Mouse (Mus musculus) kidney, embryonic 14.5 days (tissue): ENCODE measurements around the gene 2810004N23Rik. TPM values are rescaled to one million over a fixed set of nuclear protein-coding genes. Genes with fewer than 3 reads are reported as not detected.

Experiments
- ATAC-seq: fragments of 200-750 bp; cut with Nextera tagmentation; 2 replicates; pipeline ENCODE4 v1.8.0; 2017; ENCODE audit warnings: moderate number of reproducible peaks, mild to moderate bottlenecking, moderate TSS enrichment, moderate library complexity; ENCODE audit not compliant: low FRiP score, low TSS enrichment
- H3K27ac ChIP-seq: fragments of 300-500 bp; sonication (generic); 2 replicates; pipeline ENCODE4 v1.5.1; 2014; ENCODE audit warnings: low read depth, mild to moderate bottlenecking, low read length, moderate library complexity, mixed read lengths
- H3K27me3 ChIP-seq: fragments of 300-500 bp; sonication (generic); 2 replicates; pipeline ENCODE4 v1.6.1; 2014; ENCODE audit warnings: mild to moderate bottlenecking, low read length; ENCODE audit not compliant: control insufficient read depth, insufficient read depth
- H3K36me3 ChIP-seq: fragments of 300-500 bp; sonication (generic); 2 replicates; pipeline ENCODE4 v1.6.1; 2014; ENCODE audit warnings: low read length, mixed read lengths; ENCODE audit not compliant: control insufficient read depth, insufficient read depth
- H3K4me1 ChIP-seq: fragments of 300-500 bp; sonication (generic); 2 replicates; pipeline ENCODE4 v1.6.1; 2014; ENCODE audit warnings: low read length, mixed read lengths; ENCODE audit not compliant: control insufficient read depth, insufficient read depth
- H3K4me2 ChIP-seq: fragments of 300-500 bp; sonication (generic); replicated peaks from 2 replicates; pipeline ENCODE4 v1.6.1; 2014; ENCODE audit warnings: low read depth, mild to moderate bottlenecking, low read length
- H3K4me3 ChIP-seq: fragments of 300-500 bp; sonication (generic); 2 replicates; pipeline ENCODE4 v1.5.1; 2014; ENCODE audit warnings: mild to moderate bottlenecking, low read length
- H3K9ac ChIP-seq: fragments of 300-500 bp; sonication (generic); 2 replicates; pipeline ENCODE4 v1.6.1; 2014; ENCODE audit warnings: low read depth, mild to moderate bottlenecking, low read length, moderate library complexity
- H3K9me3 ChIP-seq: fragments of 300-500 bp; sonication (generic); 2 replicates; pipeline ENCODE4 v1.6.1; 2016; ENCODE audit warnings: low read length; ENCODE audit not compliant: control insufficient read depth
- WGBS: fragments of 180-500 bp; shearing (Covaris S2); extraction: QIAGEN DNeasy Blood & Tissue Kit; methylation state at CpG from one replicate; pipeline ENCODE4 v1.1.7; 2014; 5-methylcytosine and 5-hydroxymethylcytosine counted together
- polyA plus RNA-seq: library from polyadenylated mRNA; unstranded; fragments of >200 nt; fragmentation: Nextera tagmentation; extraction: Ambion mirVana; gene quantifications from 2 replicates; pipeline ENCODE4 v1.2.1, GENCODE M21; 2014

The 2810004N23Rik gene
- polyA plus RNA-seq, 1 experiment from 2014 or later: 47.5 TPM

- H3K4me2 ChIP-seq: peak overlapping the region; percentile 31; the same call in 1 of the 2 replicates
- H3K36me3 ChIP-seq: peaks cover 14% of the 10 kb centered on the region
- H3K27me3 ChIP-seq: no peaks in the 10 kb centered on the region
- H3K4me1 ChIP-seq: peaks cover 11% of the 10 kb centered on the region
- no peak overlapping the region for H3K9ac ChIP-seq
- no peak overlapping the region for H3K4me3 ChIP-seq
- no peak for ATAC-seq
- 0 out of 2 replicates have a peak overlapping the region, but pooled peaks have one; percentile 19 for H3K27ac ChIP-seq
- H3K9me3 ChIP-seq: no peaks in the 10 kb centered on the region
- 29% methylated on average over 15 of the region's 15 CpGs for WGBS
These were observed 29.3 kb downstream of the 2810004N23Rik start for GRCm38 (mm10) chr8:124833430-124834205.

GRCm38 (mm10) chr8:124831941-124832340 is 31.0 kb downstream of the 2810004N23Rik start:
- Histone ChIP-seq H3K36me3 (no peaks in the 10 kb centered on the region; the same call in 1 of the 2 replicates), H3K27me3 (no peaks in the 10 kb centered on the region), H3K27ac (no peak overlapping the region), H3K9ac (no peak overlapping the region), H3K4me1 (peaks cover 15% of the 10 kb centered on the region), H3K4me3 (no peak overlapping the region), H3K9me3 (no peaks in the 10 kb centered on the region), H3K4me2 (no peak overlapping the region)
- no peak for ATAC-seq
- WGBS: 91% methylated on average over 6 of the region's 6 CpGs

DNA sequence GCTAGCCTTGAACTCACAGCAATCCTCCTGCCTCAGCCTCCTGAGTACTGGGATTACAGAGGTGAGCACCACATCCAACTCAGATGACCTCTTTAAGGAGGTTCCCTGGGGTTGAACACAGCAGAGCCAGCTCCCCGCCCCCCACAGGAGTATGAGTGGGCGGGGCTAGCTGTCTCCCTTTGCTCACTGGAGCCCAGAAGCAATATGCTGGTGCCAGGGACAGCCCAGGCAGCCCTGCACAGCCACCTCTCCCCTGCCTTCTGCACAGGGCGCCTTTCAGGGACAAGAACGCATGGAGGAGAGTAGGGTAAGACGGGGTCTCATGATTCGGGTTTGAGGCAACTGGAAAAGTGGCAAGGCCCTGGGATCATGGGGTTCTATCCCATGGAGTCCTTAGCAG is 31.4 kb downstream of the 2810004N23Rik start:
- ATAC-seq: no peak
- H3K9ac ChIP-seq: no peak overlapping the region
- no peak overlapping the region for H3K4me2 ChIP-seq
- H3K36me3 ChIP-seq: no peaks in the 10 kb centered on the region
- H3K27me3 ChIP-seq: no peaks in the 10 kb centered on the region
- no peaks in the 10 kb centered on the region for H3K9me3 ChIP-seq
- H3K4me3 ChIP-seq: no peak overlapping the region
- WGBS: 88% methylated on average over 6 of the region's 6 CpGs
- peaks cover 19% of the 10 kb centered on the region for H3K4me1 ChIP-seq
- H3K27ac ChIP-seq: no peak overlapping the region

DNA sequence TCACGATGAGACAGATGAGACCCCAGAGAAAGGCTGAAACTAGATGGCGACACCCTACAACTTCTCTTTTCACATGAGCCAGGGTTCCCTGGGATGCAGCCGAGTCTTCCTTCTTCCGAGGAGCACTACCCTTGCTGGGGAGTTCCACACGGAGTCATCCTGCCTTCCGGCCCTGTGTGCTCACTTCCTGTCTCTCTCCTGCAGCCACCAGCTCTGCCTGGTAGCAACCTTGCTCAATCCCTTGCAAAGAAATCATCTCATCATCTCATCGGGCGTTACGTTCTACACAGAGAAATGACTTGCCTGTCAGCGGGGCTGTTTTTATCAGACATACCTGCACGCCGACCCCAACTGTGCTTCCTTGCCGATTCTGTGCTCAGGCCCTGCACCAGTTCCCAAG is 32.9 kb downstream of the 2810004N23Rik start:
- Histone ChIP-seq H3K27me3 (no peaks in the 10 kb centered on the region), H3K4me1 (peaks cover 21% of the 10 kb centered on the region), H3K9ac (no peak overlapping the region), H3K4me2 (no peak overlapping the region), H3K36me3 (no peaks in the 10 kb centered on the region), H3K27ac (no peak overlapping the region), H3K9me3 (no peaks in the 10 kb centered on the region), H3K4me3 (no peak overlapping the region)
- ATAC-seq: no peak
- WGBS: 79% methylated on average over 13 of the region's 13 CpGs

- Histone ChIP-seq H3K9me3 (no peaks in the 10 kb centered on the region), H3K4me2 (no peak overlapping the region), H3K4me3 (no peak overlapping the region), H3K27ac (no peak overlapping the region), H3K36me3 (no peaks in the 10 kb centered on the region), H3K4me1 (peaks cover 11% of the 10 kb centered on the region), H3K27me3 (no peaks in the 10 kb centered on the region), H3K9ac (no peak overlapping the region)
- WGBS: 86% methylated on average over 24 of the region's 24 CpGs
- no peak for ATAC-seq
These were observed 34.2 kb downstream of the 2810004N23Rik start for GRCm38 (mm10) chr8:124828561-124829240.

GRCm38 (mm10) chr8:124827387-124827786 is 35.5 kb downstream of the 2810004N23Rik start:
- Histone ChIP-seq H3K27me3 (no peaks in the 10 kb centered on the region), H3K4me2 (no peak overlapping the region), H3K9ac (no peak overlapping the region), H3K9me3 (no peaks in the 10 kb centered on the region), H3K4me3 (no peak overlapping the region), H3K4me1 (peaks cover 10% of the 10 kb centered on the region), H3K27ac (0 out of 2 replicates have a peak overlapping the region, but pooled peaks have one; percentile 8), H3K36me3 (no peaks in the 10 kb centered on the region)
- WGBS: 3% methylated on average over 5 of the region's 5 CpGs
- 0 out of 2 replicates have a peak, but pooled peaks have one; percentile 22 for ATAC-seq

GRCm38 (mm10) chr8:124826658-124827057 is 36.3 kb downstream of the 2810004N23Rik start:
- whole genome bisulfite sequencing: 10% methylated on average over 7 of the region's 7 CpGs
- no peak overlapping the region for H3K9ac ChIP-seq
- no peak overlapping the region for H3K4me2 ChIP-seq
- H3K4me1 ChIP-seq: peaks cover 10% of the 10 kb centered on the region
- 0 out of 2 replicates have a peak overlapping the region, but pooled peaks have one; percentile 8 for H3K27ac ChIP-seq
- H3K4me3 ChIP-seq: no peak overlapping the region
- no peaks in the 10 kb centered on the region for H3K27me3 ChIP-seq
- peak; percentile 78 for ATAC-seq
- no peaks in the 10 kb centered on the region for H3K9me3 ChIP-seq
- no peaks in the 10 kb centered on the region for H3K36me3 ChIP-seq

DNA sequence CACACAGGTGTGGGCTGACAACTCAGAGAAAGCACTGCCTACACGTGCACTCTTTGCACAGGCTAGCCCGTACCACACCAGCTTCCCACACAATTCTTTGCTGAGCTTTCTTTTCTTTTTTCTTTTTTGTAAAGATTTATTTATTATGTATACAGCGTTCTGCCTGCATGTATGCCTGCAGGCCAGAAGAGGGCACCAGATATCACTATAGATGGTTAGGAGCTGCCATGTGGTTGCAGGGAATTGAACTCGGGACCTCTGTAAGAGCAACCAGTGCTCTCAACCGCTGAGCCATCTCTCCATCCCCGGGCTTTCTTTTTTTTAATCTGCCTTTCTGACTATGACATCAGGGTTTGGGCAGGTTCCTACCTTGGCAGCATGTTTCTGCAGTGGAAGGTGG is 39.4 kb downstream of the 2810004N23Rik start:
- no peak for ATAC-seq

GRCm38 (mm10) chr8:124820125-124820524 is 42.8 kb downstream of the 2810004N23Rik start:
- no peaks in the 10 kb centered on the region for H3K4me1 ChIP-seq
- H3K4me2 ChIP-seq: no peak overlapping the region
- H3K27ac ChIP-seq: no peak overlapping the region
- WGBS: 22% methylated on average over 11 of the region's 11 CpGs
- H3K9ac ChIP-seq: no peak overlapping the region
- no peaks in the 10 kb centered on the region for H3K36me3 ChIP-seq
- no peak overlapping the region for H3K4me3 ChIP-seq
- H3K27me3 ChIP-seq: no peaks in the 10 kb centered on the region
- H3K9me3 ChIP-seq: peaks cover 8% of the 10 kb centered on the region
- ATAC-seq: peak; percentile 38; the same call in 1 of the 2 replicates

More for the DNA sequence above, 39.4 kb downstream of the 2810004N23Rik start:
- peaks cover 10% of the 10 kb centered on the region for H3K4me1 ChIP-seq
- no peak overlapping the region for H3K4me3 ChIP-seq
- H3K9ac ChIP-seq: no peak overlapping the region
- WGBS: 82% methylated on average over 6 of the region's 6 CpGs
- H3K27ac ChIP-seq: no peak overlapping the region
- no peaks in the 10 kb centered on the region for H3K9me3 ChIP-seq
- H3K27me3 ChIP-seq: no peaks in the 10 kb centered on the region
- no peaks in the 10 kb centered on the region for H3K36me3 ChIP-seq
- H3K4me2 ChIP-seq: no peak overlapping the region
